Mouse (Mus musculus) forebrain, embryonic 13.5 days (tissue): ENCODE results near the gene Ankzf1. TPM values are rescaled to one million over a fixed set of nuclear protein-coding genes. Genes with fewer than 3 reads are reported as not detected.
A peak's percentile ranks its signal among the peaks of the same experiment; 100 is the strongest.
"Not testable (repeated sequence)": the region's sequence is repeated elsewhere in the genome, so short reads cannot be mapped to it uniquely, and the experiment has no call there.

Experiments
- ATAC-seq: fragments of 200-750 bp; cut with Nextera tagmentation; 2 replicates; pipeline ENCODE4 v1.8.0; 2017
- H3K27ac ChIP-seq: fragments of 300-500 bp; sonication (generic); 2 replicates; pipeline ENCODE4 v1.5.1; 2015; ENCODE audit warnings: inconsistent platforms, mild to moderate bottlenecking, moderate library complexity
- H3K27me3 ChIP-seq: fragments of 300-500 bp; sonication (generic); 2 replicates; pipeline ENCODE4 v1.6.1; 2015; ENCODE audit warnings: mild to moderate bottlenecking, inconsistent platforms
- H3K36me3 ChIP-seq: fragments of 300-500 bp; sonication (generic); 2 replicates; pipeline ENCODE4 v1.6.1; 2015; ENCODE audit warnings: mild to moderate bottlenecking, inconsistent platforms; ENCODE audit not compliant: poor library complexity, severe bottlenecking
- H3K4me1 ChIP-seq: fragments of 300-500 bp; sonication (generic); 2 replicates; pipeline ENCODE4 v1.6.1; 2015; ENCODE audit warnings: inconsistent platforms
- H3K4me2 ChIP-seq: fragments of 300-500 bp; sonication (generic); 2 replicates; pipeline ENCODE4 v1.6.1; 2015; ENCODE audit warnings: inconsistent platforms, mild to moderate bottlenecking, moderate library complexity
- H3K4me3 ChIP-seq: fragments of 300-500 bp; sonication (generic); 2 replicates; pipeline ENCODE4 v1.5.1; 2015; ENCODE audit warnings: mild to moderate bottlenecking, inconsistent platforms
- H3K9ac ChIP-seq: fragments of 300-500 bp; sonication (generic); 2 replicates; pipeline ENCODE4 v1.6.1; 2015; ENCODE audit warnings: mild to moderate bottlenecking, inconsistent platforms
- H3K9me3 ChIP-seq: fragments of 300-500 bp; sonication (generic); replicated peaks from 2 replicates; pipeline ENCODE4 v1.6.1; 2016; ENCODE audit warnings: inconsistent platforms
- WGBS: fragments of 180-500 bp; shearing (Covaris S2); methylation state at CpG from one replicate; pipeline ENCODE4 v1.1.7; 2015; 5-methylcytosine and 5-hydroxymethylcytosine counted together
- polyA plus RNA-seq: library from polyadenylated mRNA; unstranded; fragments of >200 nt; fragmentation: Nextera tagmentation; extraction: Ambion mirVana; gene quantifications from 2 replicates; pipeline ENCODE4 v1.2.1, GENCODE M21; 2015

Ankzf1 gene
- polyA plus RNA-seq, 1 experiment from 2014 or later: 23.1 TPM

- Histone ChIP-seq H3K36me3 (no peaks in the 10 kb centered on the region), H3K9me3 (no peaks in the 10 kb centered on the region), H3K27me3 (peaks cover 10% of the 10 kb centered on the region; the same call in 1 of the 2 replicates), H3K4me2 (no peak overlapping the region), H3K4me3 (no peak overlapping the region), H3K27ac (no peak overlapping the region), H3K4me1 (peaks cover 17% of the 10 kb centered on the region; the same call in 1 of the 2 replicates), H3K9ac (no peak overlapping the region)
- ATAC-seq: no peak
- WGBS: 85% methylated on average over 4 of the region's 4 CpGs
Observed at GRCm38 (mm10) chr1:75231224-75231623, 39.3 kb downstream of the Ankzf1 start.

- H3K9ac ChIP-seq: no peak within 1 kb of the TSS
- H3K27ac ChIP-seq: no peak within 1 kb of the TSS
- peaks cover 10% of the 10 kb centered on the region; the same call in 1 of the 2 replicates for H3K27me3 ChIP-seq
- H3K4me2 ChIP-seq: no peak within 1 kb of the TSS
- H3K9me3 ChIP-seq: no peaks in the 10 kb centered on the region
- H3K36me3 ChIP-seq: no peaks in the 10 kb centered on the region
- WGBS: 70% methylated on average over 5 of the region's 5 CpGs
- peaks cover 17% of the 10 kb centered on the region for H3K4me1 ChIP-seq
- no peak for ATAC-seq
- H3K4me3 ChIP-seq: no peak within 1 kb of the TSS
Observed at GRCm38 (mm10) chr1:75231664-75232152, 39.8 kb downstream of the Ankzf1 start, which contains the start of gene A630095N17Rik. Gene A630095N17Rik (minus strand): TSS chr1:75232102.

DNA sequence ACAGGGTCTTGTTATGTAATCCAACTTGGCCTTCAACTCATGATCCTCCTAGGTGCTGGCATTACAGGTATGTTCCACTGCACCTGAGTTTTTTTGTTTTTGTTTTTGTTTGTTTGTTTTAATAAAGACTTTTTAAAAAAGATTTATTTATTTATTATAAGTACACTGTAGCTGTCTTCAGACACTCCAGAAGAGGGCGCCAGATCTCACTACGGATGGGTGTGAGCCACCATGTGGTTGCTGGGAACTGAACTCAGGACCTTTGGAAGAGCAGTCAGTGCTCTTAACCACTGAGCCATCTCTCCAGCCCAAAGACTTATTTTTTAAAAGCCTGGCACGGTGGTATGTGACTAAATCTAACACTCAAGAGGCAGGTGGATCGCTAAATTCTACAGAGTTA, 40.5 kb downstream of the Ankzf1 start:
- 74% methylated on average over 4 of the region's 4 CpGs for WGBS
- ATAC-seq, H3K4me2 ChIP-seq, H3K9ac ChIP-seq, H3K27ac ChIP-seq, H3K36me3 ChIP-seq, H3K4me3 ChIP-seq, H3K9me3 ChIP-seq: not testable (repeated sequence)
- Histone ChIP-seq H3K27me3 (peaks cover 10% of the 10 kb centered on the region; the same call in 1 of the 2 replicates), H3K4me1 (peaks cover 25% of the 10 kb centered on the region)

GRCm38 (mm10) chr1:75234606-75235005, 42.7 kb downstream of the Ankzf1 start:
- Histone ChIP-seq H3K4me2 (0 out of 2 replicates have a peak overlapping the region, but pooled peaks have one; percentile 10), H3K9me3 (no peaks in the 10 kb centered on the region), H3K9ac (no peak overlapping the region), H3K27ac (no peak overlapping the region), H3K4me3 (no peak overlapping the region), H3K27me3 (peaks cover 5% of the 10 kb centered on the region; the same call in 1 of the 2 replicates), H3K36me3 (peaks cover 4% of the 10 kb centered on the region), H3K4me1 (peaks cover 27% of the 10 kb centered on the region)
- peak; percentile 66 for ATAC-seq
- WGBS: under 1% methylated on average over 8 of the region's 8 CpGs

- under 1% methylated on average over 62 of the region's 64 CpGs for WGBS
- ATAC-seq: peak; percentile 86
- H3K27ac ChIP-seq: peak within 1 kb of the TSS; percentile 68
Observed at GRCm38 (mm10) chr1:75236117-75237050, 44.4 kb downstream of the Ankzf1 start, which contains the start of gene Dnajb2. Gene Dnajb2 (plus strand): TSS chr1:75236406.

DNA sequence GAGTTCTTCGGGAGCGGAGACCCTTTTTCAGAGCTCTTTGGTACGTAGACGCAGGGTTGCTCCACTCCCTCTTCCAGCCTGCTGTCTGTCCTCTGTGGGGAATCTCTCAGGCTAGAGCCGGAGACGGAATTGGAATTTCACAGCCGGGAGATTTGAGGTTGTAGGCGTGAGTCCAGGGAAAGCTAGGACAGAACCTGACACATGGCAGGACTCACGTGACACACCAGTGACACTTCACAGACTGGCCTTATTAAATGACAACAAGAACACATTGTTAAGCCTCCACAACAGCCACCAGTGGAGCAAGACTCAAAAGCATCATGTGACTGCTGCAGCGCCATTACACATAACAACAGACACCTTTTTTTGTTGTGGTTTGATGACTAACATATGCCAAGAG, 47.6 kb downstream of the Ankzf1 start:
- H3K27me3 ChIP-seq: no peaks in the 10 kb centered on the region
- no peak overlapping the region for H3K27ac ChIP-seq
- H3K4me2 ChIP-seq: no peak overlapping the region
- H3K9me3 ChIP-seq: no peaks in the 10 kb centered on the region
- H3K4me1 ChIP-seq: peaks cover 18% of the 10 kb centered on the region
- ATAC-seq: no peak
- 84% methylated on average over 10 of the region's 10 CpGs for WGBS
- H3K9ac ChIP-seq: no peak overlapping the region
- no peak overlapping the region for H3K4me3 ChIP-seq
- H3K36me3 ChIP-seq: peaks cover 39% of the 10 kb centered on the region

More at GRCm38 (mm10) chr1:75236117-75237050, 44.4 kb downstream of the Ankzf1 start, which contains the start of gene Dnajb2:
- Histone ChIP-seq H3K4me3 (peak within 1 kb of the TSS; percentile 69), H3K4me2 (peak within 1 kb of the TSS; percentile 94), H3K36me3 (peaks cover 18% of the 10 kb centered on the region), H3K27me3 (no peaks in the 10 kb centered on the region; the same call in 1 of the 2 replicates), H3K9ac (peak within 1 kb of the TSS; percentile 90), H3K9me3 (no peaks in the 10 kb centered on the region), H3K4me1 (peaks cover 27% of the 10 kb centered on the region)

DNA sequence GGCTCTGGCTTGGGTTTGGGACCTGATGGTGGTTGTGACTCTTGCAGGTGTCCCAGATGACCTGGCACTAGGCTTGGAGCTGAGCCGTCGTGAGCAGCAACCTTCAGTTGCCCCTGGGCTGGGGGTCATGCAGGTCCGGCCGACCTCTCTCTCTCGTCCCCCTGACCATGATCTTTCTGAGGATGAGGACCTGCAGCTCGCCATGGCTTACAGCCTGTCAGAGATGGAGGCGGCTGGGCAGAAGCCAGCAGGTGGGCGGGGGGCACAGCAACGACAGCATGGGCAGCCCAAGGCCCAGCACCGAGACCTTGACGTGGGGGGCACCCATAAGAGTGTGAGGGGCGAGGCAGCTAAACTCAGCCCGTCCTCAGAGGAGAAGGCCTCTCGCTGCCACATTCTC, 51.5 kb downstream of the Ankzf1 start:
- H3K9ac ChIP-seq: no peak overlapping the region
- 92% methylated on average over 14 of the region's 14 CpGs for WGBS
- H3K9me3 ChIP-seq: no peaks in the 10 kb centered on the region
- no peak overlapping the region for H3K4me2 ChIP-seq
- no peak overlapping the region for H3K27ac ChIP-seq
- ATAC-seq: no peak
- no peaks in the 10 kb centered on the region for H3K27me3 ChIP-seq
- peaks cover 13% of the 10 kb centered on the region for H3K4me1 ChIP-seq
- peaks cover 39% of the 10 kb centered on the region for H3K36me3 ChIP-seq
- no peak overlapping the region for H3K4me3 ChIP-seq

DNA sequence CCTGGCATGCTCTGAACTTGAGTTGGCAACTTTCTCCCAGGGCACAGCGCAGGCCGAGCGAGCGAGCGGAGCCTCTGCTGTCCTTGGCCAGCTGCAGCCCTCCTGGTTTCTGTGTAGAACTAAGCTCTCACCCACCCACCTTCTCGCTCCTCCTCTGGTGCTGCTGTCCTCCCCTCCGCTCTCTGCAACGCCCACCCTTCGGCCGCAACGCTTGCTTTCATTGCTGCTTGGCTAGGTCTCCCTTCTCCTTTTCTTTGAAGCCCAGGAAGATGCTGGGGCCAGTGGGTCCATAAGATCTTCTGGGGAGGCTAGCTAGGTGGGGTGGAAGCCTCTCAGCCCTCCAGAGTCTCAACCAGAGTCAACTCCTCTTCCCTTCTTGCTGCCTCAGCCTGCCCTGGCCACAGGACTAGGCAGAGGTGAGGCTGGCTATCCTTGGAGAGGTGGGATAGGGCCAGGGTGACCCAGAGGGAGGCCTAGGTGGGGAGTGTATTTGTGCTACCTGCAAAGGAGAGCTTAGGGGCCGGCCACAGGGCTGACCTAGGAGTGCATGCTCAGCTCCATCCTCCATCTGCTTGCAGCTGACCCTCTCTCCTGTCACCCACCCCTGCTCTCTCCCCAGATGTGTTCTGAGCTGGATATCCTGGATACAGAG, 52.4 kb downstream of the Ankzf1 start:
- ATAC-seq: no peak; the same call in 1 of the 2 replicates
- 85% methylated on average over 12 of the region's 12 CpGs for WGBS

DNA sequence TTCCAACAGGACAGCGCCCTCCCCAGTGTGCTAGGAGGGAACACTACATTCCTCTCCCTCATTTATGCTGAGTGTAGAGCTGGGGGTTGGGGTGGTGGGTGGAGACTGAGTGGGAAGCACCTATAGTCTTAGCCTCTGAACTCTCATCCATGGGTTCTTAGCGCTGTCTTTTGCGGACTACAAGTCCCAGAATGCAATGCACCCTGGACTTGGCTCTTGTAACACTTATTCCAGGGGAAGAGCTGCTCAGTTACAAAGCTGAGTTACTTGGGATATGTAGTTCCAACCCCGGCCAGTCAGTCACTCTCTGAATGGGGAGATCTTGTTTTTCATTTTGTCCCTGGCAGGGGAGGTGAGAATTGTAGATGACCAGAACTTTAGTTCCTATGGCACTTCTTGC, 52.9 kb downstream of the Ankzf1 start:
- ATAC-seq: peak; percentile 87
- 14% methylated on average over 4 of the region's 4 CpGs for WGBS
- Histone ChIP-seq H3K9me3 (no peaks in the 10 kb centered on the region), H3K27ac (no peak overlapping the region), H3K36me3 (peaks cover 33% of the 10 kb centered on the region), H3K27me3 (no peaks in the 10 kb centered on the region), H3K4me1 (peaks cover 15% of the 10 kb centered on the region), H3K4me3 (no peak overlapping the region), H3K4me2 (no peak overlapping the region), H3K9ac (no peak overlapping the region)

More for the DNA sequence above, 52.4 kb downstream of the Ankzf1 start:
- Histone ChIP-seq H3K27ac (no peak overlapping the region), H3K9ac (no peak overlapping the region), H3K9me3 (no peaks in the 10 kb centered on the region), H3K36me3 (peaks cover 39% of the 10 kb centered on the region), H3K4me3 (no peak overlapping the region), H3K27me3 (no peaks in the 10 kb centered on the region), H3K4me2 (no peak overlapping the region), H3K4me1 (peaks cover 15% of the 10 kb centered on the region)

DNA sequence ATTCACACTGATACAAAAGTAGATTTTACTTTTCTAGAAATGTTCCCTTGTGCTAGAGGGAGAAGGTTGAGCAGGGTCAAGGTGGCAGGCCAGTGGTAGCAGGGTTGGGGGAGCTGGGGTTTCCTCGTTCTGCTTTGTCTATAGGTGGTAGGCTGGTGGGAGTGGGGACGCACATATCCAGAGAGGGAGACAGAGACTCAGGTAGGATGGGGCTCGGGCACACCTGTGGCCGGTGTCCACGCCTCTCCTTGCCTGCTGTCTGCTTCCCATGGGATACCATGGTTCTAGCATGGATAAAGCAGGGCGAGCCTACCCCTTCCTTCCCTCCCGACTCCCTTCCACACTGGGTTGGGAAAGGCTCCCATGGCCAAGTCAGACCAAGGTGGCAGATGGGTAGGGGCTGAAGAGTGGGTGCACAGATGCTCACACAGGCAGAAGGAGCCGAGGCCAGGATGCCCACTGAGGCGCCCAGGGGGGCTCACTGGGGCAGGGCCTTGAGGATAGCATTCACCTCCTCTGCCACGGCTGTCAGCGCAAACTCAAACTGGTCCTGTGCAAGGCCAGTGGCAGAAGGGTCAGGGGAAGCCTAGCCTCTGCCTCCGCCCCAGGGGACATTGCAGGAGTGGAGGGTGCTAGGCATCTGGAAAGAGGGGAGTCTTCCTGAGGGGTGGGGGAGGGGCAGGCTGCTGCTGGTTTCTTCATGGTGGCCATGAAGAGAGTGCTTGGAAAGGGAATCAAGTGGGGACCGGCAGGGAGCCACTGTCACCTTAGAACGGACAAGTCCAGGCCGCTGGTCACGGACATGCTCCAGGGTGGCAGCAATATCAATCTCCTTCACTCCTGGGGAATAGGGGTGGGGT, 55.4 kb downstream of the Ankzf1 start:
- peak overlapping the region; percentile 12; the same call in 1 of the 2 replicates for H3K9ac ChIP-seq
- 82% methylated on average over 16 of the region's 16 CpGs for whole genome bisulfite sequencing

More for the DNA sequence above, 55.4 kb downstream of the Ankzf1 start:
- Histone ChIP-seq H3K36me3 (peaks cover 15% of the 10 kb centered on the region), H3K27ac (no peak overlapping the region), H3K4me2 (no peak overlapping the region), H3K4me3 (no peak overlapping the region), H3K9me3 (no peaks in the 10 kb centered on the region), H3K27me3 (no peaks in the 10 kb centered on the region), H3K4me1 (peaks cover 23% of the 10 kb centered on the region)
- ATAC-seq: no peak
